In the genomic region with DNA sequence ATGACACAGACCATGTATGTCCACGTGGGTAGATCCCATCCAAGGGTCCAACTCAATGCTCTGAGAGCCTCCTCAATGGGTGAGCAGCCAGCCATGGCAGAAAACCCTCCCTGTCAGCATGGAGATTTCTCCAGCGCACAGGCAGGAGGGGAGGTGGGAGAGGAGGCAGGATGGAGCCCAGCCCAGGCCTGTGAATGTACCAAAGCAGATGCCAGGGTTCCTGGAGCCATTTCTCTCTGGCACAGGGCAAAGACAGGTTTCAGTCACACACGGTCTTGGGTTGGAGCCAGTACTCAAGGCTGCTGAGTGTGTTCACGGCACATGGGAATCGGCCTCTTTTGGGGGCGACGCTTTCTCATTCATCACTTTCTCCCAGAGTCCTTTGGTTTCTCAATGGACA, we compare ENCODE assay signal across 22 mouse cellular contexts.
DNase-seq lines count a peak whose midpoint lies in the region; ATAC-seq and TF ChIP-seq lines count a peak whose summit lies in the region.
"Had no signal": no experiment of that assay in that cellular context is flagged by ENCODE, and none has a peak within 500 bp of the region (broad histone marks: within the 10 kb centered on the region; RNA-seq: fewer than 3 reads in every experiment).

No protein-coding gene starts in this region.

- no peak overlapping the region for H3K9ac ChIP-seq in forebrain, embryonic 16.5 days (replicated peaks; ENCODE audit: low read depth, low read length)
- H3K9ac ChIP-seq in forebrain, embryonic 11.5 days (ENCODE audit: low read length), result no peak overlapping the region
- H3K9ac ChIP-seq: embryonic facial prominence, embryonic 15.5 days; heart, embryonic 12.5 days; hindbrain, embryonic 14.5 days; intestine, embryonic 15.5 days; limb, embryonic 13.5 days; liver, embryonic 13.5 days; lung, embryonic 14.5 days had no signal

- no peak overlapping the region for H3K4me2 ChIP-seq in forebrain, embryonic 16.5 days (ENCODE audit: low read length)
- no peak overlapping the region for H3K4me2 ChIP-seq in forebrain, embryonic 11.5 days (ENCODE audit: low read depth, low read length, severe bottlenecking)
- H3K4me2 ChIP-seq: embryonic facial prominence, embryonic 15.5 days; heart, embryonic 12.5 days; hindbrain, embryonic 14.5 days; intestine, embryonic 15.5 days; limb, embryonic 13.5 days; liver, embryonic 13.5 days; lung, embryonic 14.5 days had no signal

- no peak for DNase-seq in forebrain, embryonic 11.5 days (ENCODE audit: low spot score)
- DNase-seq in brain, adult 2 months (ENCODE audit: low read depth, low spot score), result peak; percentile 77
- DNase-seq in brain, embryonic 14.5 days (ENCODE audit: low read depth), result peak; percentile 52
- DNase-seq in layer of hippocampus, adult 9-11 months, result peak; percentile 56
- DNase-seq in urinary bladder, postnatal 25 days (ENCODE audit: low spot score), result no peak
- no peak for DNase-seq in heart, adult 9 months (ENCODE audit: low spot score in 2 of 2)
- DNase-seq: adrenal gland, adult 2 months; heart, postnatal 14 days; kidney, adult 9 months; kidney, postnatal 36 days; liver, embryonic 13.5 days; lung, embryonic 14.5 days; lung, postnatal 36 days; right cerebral cortex, postnatal 14 days; thymus, adult 2 months had no signal

- no peaks in the 10 kb centered on the region for H3K27me3 ChIP-seq in forebrain, embryonic 16.5 days (replicated peaks; ENCODE audit: control insufficient read depth, insufficient read depth, low read length)
- no peaks in the 10 kb centered on the region for H3K27me3 ChIP-seq in forebrain, embryonic 11.5 days (ENCODE audit: control insufficient read depth, insufficient read depth, low read length)
- H3K27me3 ChIP-seq: embryonic facial prominence, embryonic 15.5 days; intestine, embryonic 15.5 days; liver, embryonic 13.5 days had no signal

- ATAC-seq in forebrain, embryonic 16.5 days, result peak; percentile 48
- ATAC-seq in forebrain, embryonic 11.5 days (replicated peaks; ENCODE audit: low FRiP score), result no peak
- ATAC-seq: intestine, embryonic 15.5 days; midbrain, embryonic 16.5 days had no signal

- 65% methylated on average over 7 of the region's 7 CpGs for WGBS in forebrain, embryonic 16.5 days
- 86% methylated on average over 7 of the region's 7 CpGs for WGBS in forebrain, embryonic 11.5 days

- H3K4me3 ChIP-seq in forebrain, embryonic 16.5 days (replicated peaks; ENCODE audit: low read length), result no peak overlapping the region
- no peak overlapping the region for H3K4me3 ChIP-seq in forebrain, embryonic 11.5 days (ENCODE audit: low read depth, low read length)
- H3K4me3 ChIP-seq: embryonic facial prominence, embryonic 15.5 days; heart, embryonic 12.5 days; intestine, embryonic 15.5 days; limb, embryonic 13.5 days; liver, embryonic 13.5 days had no signal

- 0 out of 2 replicates have a peak, but pooled peaks cover 2% of the 10 kb centered on the region for H3K4me1 ChIP-seq in forebrain, embryonic 16.5 days (replicated peaks; ENCODE audit: control insufficient read depth, insufficient read depth, low read length)
- H3K4me1 ChIP-seq in forebrain, embryonic 11.5 days (replicated peaks; ENCODE audit: control insufficient read depth, insufficient read depth, low read length), result no peaks in the 10 kb centered on the region; the same call in 1 of the 2 replicates
- H3K4me1 ChIP-seq: embryonic facial prominence, embryonic 15.5 days; intestine, embryonic 15.5 days; limb, embryonic 13.5 days; liver, embryonic 13.5 days had no signal

- no peaks in the 10 kb centered on the region for H3K9me3 ChIP-seq in forebrain, embryonic 16.5 days (ENCODE audit: control insufficient read depth, low read length)
- no peaks in the 10 kb centered on the region for H3K9me3 ChIP-seq in forebrain, embryonic 11.5 days (ENCODE audit: control insufficient read depth, low read length)
- H3K9me3 ChIP-seq: embryonic facial prominence, embryonic 15.5 days; heart, embryonic 12.5 days; intestine, embryonic 15.5 days; limb, embryonic 13.5 days; liver, embryonic 13.5 days had no signal

- TF ChIP-seq CTCF in brain, embryonic 14.5 days (IDR thresholded peaks at IDR 0.05; ENCODE audit: borderline replicate concordance, extremely low read depth, insufficient read depth, insufficient read length), result no peak

- H3K36me3 ChIP-seq in forebrain, embryonic 16.5 days (ENCODE audit: control insufficient read depth, insufficient read depth), result no peaks in the 10 kb centered on the region
- H3K36me3 ChIP-seq in forebrain, embryonic 11.5 days (ENCODE audit: control insufficient read depth, insufficient read depth, low read length), result no peaks in the 10 kb centered on the region
- H3K36me3 ChIP-seq: embryonic facial prominence, embryonic 15.5 days; heart, embryonic 12.5 days; intestine, embryonic 15.5 days; limb, embryonic 13.5 days; liver, embryonic 13.5 days had no signal

- no peak overlapping the region for H3K27ac ChIP-seq in forebrain, embryonic 16.5 days (ENCODE audit: low read length)
- no peak overlapping the region for H3K27ac ChIP-seq in forebrain, embryonic 11.5 days (ENCODE audit: low read depth, low read length)
- H3K27ac ChIP-seq: embryonic facial prominence, embryonic 15.5 days; hindbrain, embryonic 14.5 days; intestine, embryonic 15.5 days; limb, embryonic 13.5 days; liver, embryonic 13.5 days had no signal

- no peak for TF ChIP-seq POLR2A in brain, embryonic 14.5 days (IDR thresholded peaks at IDR 0.05; ENCODE audit: borderline replicate concordance, extremely low read depth, insufficient read depth, insufficient read length, poor library complexity, severe bottlenecking)

Comparison
In these comparisons a context has a peak if more than half of its experiments do, and no peak if none do; other contexts are left out.
1. DNase-seq: peak in brain, adult 2 months (single experiment), brain, embryonic 14.5 days (single experiment) and layer of hippocampus, adult 9-11 months (single experiment); none in forebrain, embryonic 11.5 days (single experiment), urinary bladder, postnatal 25 days (single experiment) and heart, adult 9 months (0 of 2).